Mouse (Mus musculus) thymus, postnatal 36 days (tissue): Measurements from ENCODE around the gene AC161166.1.
"Not testable (repeated sequence)": the region's sequence is repeated elsewhere in the genome, so short reads cannot be mapped to it uniquely, and the experiment has no call there.

Source experiments
- DNase-seq, 2 experiments: peaks; one replicate each; pipeline ENCODE4 v3.0.0; 2022; ENCODE audit warnings: mixed read lengths in 2 of 2

The AC161166.1 gene

DNA sequence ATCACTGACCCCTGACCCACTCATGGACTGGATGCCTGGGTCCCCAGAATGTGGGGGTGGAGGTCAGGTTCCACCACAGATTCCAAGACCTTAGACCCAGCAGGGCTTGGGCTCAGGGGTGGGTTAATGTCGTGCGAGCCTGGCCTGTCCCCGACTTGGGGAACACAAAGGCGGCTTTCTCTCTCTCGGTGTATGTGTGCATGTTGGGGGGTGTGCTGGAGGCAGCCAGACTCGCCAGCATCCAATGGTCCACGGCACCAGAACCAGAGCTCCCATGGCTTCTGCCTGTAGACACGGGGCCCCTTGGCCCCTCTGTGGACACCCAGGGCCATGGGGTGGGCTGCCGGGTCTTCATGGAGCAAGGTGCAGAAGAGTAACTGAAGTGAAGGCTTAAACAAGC lies 26.8 kb downstream of the AC161166.1 start:
- DNase-seq, result no peak

DNA sequence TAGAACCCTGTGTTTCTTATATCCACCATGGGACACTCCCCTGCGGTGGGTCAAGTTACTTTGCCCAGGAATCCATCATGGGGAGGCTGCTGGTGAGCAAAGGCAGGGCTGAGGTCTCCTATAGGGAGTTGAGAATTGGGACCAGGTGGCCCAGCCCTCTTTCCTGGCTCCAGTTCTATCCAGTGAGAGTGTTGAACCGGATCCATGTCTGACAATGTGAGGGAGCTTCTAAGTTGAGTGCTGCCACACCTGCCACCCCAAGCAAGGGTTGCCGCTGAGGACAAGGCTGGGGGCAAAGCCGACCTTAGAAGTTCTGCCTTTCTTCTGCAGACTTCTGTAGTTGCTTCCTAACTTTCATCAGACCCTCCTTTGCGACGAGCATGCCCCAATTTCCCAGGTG lies 29.0 kb downstream of the AC161166.1 start:
- not testable (repeated sequence) for DNase-seq

DNA sequence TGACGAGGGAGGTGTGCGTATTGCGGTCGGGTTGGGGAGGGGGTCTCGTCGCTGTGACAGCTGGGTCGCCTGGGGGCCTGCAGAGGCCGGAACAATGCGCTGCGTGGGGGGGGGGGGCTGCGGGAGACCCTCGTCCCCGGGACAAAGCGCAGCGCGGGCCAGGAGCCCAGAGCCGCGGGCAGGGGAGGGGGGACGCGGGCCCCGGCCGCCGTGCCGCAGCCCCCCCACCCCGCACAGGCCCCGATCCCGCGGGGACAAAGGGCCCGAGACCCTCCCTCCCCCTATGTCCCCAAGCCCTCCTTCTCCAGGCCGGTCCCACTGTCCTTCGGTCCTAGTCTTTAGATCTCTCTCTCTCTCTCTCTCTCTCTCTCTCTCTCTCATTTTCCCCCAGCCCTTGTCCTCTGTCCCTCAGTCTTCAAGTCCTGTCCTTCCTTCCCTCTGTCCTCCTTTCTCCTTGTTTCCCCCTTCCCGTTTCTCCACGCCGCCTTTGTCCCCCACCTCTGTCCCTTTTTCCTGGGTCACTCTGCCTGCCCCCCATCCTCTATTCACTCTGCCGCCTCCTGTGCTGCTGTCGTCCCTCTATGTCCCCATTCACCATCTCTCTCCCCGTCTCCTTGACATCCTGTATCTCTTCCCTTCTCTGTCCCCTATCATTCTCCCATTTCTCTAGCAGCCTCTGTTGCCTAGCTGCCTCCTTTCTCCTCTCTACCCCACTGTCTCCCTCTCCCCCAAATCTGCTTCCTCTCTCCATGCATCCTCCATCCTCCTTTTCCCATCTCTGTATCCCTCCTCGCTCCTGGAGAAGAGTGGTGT lies 29.8 kb downstream of the AC161166.1 start:
- DNase-seq, result no peak

DNA sequence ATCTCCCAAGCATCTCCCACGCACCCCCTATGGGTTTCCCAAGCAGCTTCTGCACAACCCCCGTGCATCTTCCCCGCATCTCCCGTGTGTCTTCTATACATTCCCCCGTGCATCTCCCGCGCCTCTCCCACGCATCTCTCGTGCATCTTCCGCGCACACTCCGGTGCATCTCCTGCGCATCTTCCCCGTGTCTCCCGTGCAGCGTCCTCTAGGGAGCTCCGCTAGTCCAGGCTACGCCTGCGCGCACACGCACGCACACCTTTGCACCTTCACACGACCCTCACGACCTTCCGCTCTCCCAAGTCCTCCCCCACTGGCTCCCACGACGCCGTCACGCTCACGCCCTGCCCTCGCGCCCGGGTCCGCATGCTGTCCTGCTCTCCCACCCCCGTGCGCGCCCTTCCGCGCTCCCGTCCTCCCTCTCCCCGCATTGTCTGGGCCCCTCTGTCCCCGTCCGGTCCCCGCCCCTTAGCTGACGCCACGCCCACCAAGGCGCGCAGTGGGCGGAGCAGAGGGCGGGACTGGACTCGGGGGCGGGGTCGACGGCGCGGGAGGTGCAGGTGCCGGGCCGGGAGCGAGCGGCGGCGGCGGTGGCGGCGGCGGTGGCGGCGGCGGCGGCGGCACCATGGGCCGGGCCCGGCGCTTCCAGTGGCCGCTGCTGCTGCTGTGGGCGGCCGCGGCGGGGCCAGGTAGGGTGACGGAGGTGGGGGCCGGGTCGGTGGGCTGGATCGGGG lies 30.6 kb downstream of the AC161166.1 start, which contains the start of gene Cadm4:
Gene Cadm4 (plus strand): TSS at position 550 of the 734 bp plus-strand sequence.
- DNase-seq, result peak; percentile 88 to 90

DNA sequence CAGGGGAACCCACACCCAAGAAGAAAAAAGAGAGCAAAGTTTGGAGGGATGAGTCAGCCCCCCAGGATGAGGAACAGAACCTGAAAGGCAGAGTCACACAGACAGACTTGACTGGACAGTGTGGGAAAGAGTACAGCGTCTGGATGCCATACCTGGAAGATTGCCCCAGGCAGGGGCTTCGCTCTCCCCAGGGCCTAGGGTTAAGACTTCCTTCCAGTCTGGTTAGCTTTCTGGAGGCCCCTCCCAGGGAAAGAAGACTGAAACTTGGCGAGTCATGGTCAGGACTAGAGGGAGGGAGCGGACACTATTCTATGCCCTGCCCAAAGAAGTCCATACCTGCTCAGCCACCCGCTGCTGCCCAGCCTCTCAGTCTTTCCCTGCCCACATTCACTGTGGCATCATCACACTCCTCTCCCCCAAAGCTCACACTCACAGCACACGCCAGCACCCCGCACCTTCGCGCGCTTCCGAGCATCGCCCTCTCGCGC lies 31.2 kb downstream of the AC161166.1 start:
- no peak for DNase-seq

DNA sequence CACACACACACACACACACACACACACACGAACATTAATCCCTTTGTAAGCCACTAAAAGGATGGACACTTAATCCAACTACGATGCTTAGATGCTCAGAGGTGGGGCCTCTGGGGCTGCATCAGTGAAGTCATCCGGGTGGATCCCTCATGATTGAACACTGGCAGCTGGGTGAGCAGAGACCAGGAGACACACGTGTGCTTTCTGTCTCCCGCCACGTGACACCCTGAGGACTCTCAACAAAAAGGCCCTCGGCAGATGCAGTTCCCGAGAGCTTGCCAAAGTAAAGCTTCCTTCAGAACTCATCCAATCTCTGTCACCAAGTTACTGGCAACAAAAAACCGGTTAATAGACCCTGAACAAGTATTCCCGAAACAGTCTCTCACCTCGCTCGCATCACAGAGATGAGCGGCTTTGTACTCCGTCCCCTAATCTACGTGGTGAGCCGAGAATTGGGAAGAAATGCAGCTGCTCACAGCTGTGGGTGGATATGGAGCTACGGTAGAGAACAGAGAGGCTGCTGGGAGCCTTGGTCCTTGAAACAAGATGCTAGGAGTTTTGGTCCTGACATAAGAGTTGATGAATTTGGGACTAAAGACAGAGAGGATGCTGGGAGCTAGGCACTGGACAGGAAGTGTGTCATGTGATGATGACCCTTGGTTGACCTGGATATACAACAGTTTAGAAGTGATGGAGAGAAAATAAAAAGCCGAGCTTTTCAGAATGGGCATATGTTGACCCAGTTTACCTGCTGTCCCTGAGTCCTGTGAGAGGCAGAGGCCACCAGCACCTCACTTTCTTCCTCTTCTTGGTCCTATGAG lies 31.9 kb downstream of the AC161166.1 start:
- DNase-seq, result no peak

DNA sequence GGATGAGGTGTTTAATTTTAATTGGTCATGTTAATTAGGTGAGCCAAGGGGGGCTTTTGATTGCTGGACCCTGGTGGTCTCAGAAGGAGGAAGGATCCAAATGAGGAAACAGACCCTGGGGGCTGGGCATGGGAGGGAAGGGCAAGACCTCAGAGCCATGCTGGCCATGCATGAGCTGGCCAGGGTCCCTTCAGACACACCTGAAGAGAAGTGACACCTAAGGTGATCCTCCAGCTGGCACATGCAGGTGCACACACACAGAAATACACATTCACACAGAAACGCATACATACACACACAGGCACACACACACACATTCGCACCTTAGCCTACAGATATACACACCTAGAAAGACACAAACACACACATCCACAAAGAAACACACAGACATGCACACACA lies 32.6 kb downstream of the AC161166.1 start:
- DNase-seq, result no peak

DNA sequence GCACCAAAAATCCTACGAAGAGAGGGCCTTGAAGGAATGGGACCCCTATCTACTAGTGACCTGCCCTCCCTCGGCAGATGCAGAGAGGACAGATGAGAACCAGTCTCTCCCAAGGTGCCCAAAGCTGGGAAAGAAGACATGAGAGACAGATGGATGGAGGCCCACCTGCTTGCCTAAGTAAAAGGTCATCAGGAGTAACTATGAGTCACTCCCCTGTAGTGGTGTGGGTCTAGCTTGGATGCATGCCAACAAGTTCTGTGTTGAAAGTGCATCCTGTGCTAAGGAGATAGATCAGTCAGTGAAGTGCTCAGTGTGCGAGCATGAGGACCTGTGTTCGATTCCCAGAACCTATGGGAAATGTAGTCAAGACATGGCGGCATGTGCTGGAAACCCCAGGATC lies 33.3 kb downstream of the AC161166.1 start:
- DNase-seq, result no peak

DNA sequence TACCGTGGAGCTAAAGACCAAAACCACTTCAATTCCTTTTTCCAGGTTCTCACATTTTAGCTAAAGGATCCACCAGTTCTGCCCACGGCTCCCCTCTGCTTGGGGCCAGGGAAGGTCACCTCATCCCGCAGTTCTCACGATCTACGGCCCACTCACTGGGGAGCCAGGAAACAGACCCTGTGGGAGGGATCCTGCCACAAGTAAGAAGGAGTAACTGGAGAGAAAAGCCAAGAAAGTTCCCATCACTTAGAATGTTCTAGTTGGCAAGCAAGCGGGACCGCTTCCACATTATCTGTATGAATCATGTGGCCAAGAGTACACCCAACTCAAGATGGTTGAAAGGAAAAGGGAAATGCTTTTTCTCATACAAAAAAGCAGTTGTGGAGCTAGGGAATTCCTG lies 35.4 kb downstream of the AC161166.1 start:
- no peak for DNase-seq

DNA sequence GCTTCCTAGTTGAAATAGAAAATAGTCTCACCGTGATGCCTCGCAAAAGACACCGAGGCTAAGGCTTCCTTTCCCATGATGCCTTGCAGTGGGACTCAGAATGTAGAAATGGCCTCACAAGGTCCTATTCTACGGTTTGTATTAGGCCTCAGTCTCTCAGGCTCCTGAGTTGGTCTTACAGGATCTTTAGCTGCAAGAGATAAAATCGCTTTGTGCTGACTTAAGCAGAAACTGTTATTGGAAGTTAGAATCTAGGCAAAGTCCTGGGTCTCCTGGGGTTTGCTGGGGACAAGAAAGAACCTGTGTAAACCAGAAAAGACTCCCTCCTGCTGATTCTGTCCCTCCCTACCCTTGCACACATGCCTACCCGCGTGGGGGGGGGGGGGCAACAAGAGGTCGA lies 35.9 kb downstream of the AC161166.1 start:
- DNase-seq, result no peak

DNA sequence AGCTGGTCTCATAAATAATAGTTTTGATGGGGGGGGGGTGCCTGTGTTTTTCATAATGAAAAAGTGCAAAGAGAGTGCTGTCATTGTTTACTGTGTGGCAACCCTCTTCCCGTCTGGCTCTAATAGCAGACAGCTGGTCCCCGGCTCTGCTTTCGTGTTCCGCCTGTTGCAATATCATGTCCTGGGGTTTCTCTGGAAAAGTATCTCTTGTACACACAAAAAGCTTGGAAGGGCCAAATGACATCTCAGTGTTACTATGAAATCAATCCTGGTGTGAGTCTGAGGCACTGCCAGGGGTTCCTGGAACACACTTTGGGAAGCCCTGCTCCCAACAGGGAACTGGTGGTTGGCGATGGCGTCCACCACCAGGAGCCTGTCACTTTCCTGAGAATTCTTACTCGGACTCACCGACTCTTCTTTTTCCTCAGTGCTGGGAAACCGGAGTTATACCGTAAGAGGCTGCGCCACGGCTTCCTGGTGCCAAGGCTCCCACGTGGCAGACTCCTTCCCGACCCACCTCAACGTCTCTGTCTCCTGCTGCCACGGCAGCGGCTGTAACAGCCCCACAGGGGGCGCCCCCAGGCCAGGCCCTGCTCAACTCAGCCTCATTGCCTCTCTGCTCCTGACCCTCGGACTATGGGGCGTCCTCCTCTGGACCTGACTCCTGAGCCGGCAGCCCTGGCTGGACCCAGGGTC lies 37.3 kb downstream of the AC161166.1 start:
- no peak for DNase-seq

DNA sequence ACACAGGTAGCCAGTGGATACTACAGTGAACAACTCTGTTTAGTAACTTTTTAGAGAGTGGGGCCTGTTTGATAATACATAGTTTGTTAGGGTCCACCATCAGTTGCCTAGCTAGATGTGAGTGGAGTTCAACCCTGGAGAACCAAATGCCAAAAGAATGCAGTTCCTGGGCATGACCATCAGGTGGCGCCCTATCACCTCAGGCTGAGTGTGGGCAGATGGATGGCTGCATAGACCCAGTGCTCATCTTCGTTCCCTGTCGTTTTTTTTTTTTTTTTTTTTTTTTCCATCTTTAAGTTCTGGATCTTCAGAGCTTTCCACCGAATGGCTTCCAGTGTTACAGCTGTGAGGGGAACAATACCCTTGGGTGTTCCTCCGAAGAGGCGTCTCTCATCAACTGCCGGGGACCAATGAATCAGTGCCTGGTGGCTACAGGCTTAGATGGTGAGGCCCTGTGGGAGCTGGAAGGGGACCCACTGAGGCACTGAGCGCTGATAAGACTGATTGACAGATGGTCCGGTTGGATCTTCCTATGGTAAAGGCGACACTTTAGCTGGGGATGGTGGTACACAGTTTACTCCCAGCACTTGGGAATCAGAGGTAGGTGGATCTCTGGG lies 38.2 kb downstream of the AC161166.1 start:
- peak; percentile 58 to 64 for DNase-seq

DNA sequence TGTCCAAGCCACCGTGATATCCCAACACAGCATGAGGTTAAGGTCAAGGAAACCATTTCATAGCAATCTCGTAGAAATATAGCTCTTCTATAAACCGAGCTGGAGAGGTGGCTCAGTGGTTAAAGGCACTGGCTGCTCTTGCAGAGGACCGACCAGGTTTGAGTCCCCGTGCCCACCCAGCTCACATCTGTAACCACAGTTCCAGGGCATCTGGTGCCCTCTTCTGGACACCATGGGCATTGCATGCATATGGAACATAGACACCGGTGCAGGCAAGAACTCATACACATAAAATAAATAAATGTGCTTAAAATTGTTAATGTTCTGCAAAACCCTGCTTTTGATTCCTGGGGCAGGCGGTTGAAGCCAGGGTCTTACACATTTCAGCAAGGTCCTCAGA lies 39.3 kb downstream of the AC161166.1 start:
- peak; percentile 40 for DNase-seq

DNA sequence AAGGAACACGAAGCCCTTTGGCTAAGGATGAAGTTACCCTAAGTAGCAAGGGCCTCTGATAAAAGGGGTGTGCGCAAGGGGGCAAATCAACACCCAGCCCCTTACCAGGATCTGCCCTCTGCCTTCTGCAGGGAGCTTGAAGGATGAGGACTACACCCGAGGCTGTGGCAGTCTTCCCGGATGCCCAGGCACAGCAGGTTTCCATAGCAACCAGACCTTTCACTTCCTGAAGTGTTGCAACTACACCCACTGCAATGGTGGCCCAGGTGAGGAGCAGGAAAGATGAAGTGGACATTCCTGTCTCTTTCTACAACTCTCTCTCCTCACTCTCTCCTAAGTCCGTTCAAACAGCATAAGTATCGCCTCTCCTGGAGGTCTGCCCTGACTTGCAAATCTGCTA lies 39.8 kb downstream of the AC161166.1 start:
- no peak for DNase-seq

DNA sequence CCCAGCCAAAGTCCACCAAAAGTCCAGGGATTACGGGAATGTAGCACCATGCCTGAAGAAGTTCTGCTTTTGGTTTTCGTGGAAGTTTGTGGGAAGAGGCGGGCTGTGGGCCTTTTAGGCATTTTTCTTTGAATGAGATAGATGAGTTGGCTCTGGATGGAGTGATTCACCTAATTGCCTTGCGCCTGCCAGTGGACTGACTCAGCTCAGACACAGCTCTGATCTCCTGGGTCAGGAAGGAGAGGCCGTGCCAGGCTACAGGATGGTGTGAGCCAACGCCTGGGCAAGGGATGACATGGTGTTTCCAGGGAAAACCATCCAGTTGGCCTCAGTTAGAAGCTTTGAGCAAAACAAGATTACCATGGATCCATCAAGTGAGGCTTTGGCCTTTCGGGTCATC lies 41.9 kb downstream of the AC161166.1 start:
- DNase-seq, result no peak

DNA sequence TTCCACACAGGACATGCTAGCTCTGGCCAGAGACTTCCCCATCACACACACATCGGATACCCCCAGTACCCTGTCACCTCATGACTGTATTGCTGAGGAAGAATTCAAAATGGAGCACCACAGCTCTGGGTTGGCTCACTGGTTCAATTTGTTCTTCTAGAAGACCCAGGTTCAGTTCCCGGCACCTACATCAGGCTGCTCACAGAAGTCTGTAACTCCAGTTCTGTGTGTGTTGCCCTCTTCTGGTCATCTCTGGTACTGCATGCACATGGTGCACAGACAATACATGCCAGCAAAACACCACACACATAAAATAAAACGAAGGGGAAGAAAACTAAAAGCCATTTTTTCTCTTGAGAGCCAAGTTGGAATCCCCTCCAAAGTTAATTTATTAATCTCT lies 43.1 kb downstream of the AC161166.1 start:
- no peak for DNase-seq

DNA sequence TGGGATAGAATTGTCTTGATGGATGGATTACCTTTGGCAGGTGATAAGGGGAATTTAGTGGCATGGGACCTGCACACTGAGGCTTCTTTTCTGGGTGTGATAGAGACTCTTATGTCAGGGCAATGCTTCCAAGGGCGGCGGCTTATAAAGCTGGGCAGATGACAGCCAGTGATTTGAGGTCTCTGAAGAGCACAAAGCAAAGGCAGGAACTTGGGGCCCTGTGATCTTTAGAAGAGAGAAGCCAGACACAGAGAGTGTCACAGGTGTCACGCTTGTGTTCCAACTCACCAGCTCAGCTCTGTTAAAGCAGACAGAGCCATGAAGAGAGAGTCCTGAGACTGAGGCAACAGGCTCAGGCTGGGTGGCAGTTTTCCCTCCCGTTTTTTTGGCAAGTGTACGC lies 44.4 kb downstream of the AC161166.1 start:
- DNase-seq, result peak; percentile 27 to 42

DNA sequence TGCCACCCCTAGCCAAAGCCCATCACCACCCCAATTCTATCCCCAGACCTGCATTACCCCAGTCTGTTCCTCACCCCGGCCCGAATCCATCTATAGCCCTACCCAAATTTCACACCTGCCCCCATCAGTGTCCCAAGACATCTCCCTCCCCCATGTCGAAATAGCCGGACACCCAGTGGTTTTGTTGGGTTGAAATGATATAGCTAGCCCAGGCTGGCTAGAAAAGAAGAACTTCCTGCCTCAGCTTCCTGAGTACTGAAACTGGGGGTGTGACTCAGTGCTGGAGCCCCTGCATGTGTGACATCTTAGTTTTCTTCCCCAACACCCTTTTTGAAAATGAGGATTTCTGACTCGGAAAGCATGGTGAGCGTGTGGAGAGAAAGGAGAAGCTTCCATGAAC lies 45.4 kb downstream of the AC161166.1 start:
- no peak for DNase-seq

DNA sequence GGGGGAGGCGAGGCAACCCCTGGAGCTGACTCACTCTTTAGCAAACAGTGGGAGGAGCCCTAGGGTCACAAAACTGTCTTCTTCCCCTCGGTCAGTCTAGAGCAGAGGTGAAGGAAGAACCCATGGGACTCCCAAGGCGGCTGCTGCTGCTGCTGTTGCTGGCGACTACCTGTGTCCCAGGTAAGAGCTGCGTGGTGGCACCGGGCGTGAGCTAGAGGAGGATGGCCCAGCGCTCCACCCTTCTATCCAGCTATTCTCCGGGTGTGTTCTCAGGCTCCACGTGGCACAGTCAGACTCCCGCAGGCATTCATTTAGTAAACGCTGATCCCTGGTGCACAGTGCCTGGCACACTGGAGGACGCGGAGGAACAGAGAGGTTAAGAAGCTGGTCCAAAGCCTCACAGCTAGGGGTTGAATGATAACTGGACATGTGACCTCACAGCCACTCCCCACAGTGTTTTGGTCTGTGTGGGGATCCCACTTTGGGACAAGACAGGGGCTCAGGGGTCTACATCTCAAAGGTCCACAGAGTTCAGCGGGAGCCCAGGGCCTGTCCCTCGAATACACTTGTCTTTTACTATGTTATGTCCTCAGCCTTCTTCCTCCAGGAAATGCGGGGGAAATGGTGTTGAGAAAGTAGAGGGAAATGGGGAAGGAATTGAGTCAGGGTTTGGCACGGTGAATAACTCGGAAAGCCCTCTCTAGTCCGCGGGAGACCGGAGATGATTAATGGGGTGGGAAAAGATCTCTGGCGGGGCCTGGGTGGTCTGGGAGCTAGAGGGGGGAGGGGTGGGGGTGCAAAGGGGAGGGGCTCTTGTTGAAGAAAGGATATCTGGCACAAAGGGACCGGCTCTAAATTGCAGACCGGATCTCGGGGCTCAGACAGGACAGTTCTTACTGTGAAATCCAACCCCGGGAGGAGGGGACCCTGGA lies 49.6 kb downstream of the AC161166.1 start, which contains the start of gene Plaur:
Gene Plaur (plus strand): TSS at position 97 of the 932 bp plus-strand sequence.
- DNase-seq, result no peak

DNA sequence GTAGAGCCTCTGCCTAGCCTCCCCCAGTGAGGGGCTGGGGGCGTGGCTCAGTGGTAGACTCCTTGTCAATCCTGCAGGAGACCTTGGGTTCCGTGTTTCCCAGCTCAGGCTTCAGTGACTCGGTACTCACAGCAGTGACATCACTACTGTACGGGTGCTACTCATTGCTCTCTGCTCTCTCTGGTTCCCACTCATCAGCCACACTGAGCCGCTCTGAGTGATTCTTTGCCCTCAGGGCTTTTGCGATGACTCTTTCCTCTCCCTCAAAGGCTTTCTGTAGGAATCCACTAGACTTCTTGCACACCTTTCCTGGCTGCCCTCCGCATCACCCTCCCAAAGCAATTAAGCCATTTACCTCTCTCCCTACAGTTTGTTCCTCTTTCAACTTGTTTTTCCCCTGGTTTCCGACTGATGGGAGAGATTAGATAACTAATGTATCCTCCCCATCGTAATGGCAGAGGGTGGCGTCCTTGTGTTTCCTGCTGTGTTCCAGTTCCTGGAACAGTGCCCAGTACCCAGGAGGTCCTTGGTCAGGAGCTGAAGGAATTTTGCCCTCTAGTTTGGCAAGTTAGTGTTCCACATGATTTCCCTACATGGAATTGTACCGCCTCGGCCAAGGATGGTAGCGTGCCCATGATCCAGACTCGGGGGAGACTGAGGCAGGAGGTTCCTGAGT lies 50.7 kb downstream of the AC161166.1 start:
- DNase-seq, result no peak
